Mouse (Mus musculus) 3T3-L1 (cell line): ENCODE data around the gene Pcid2.
"Not testable (repeated sequence)": the region's sequence is repeated elsewhere in the genome, so short reads cannot be mapped to it uniquely, and the experiment has no call there.

Experiments used
- DNase-seq: peaks from one replicate; pipeline ENCODE4 v3.0.0-alpha.2; 2015; ENCODE audit warnings: low read depth, low spot score

The Pcid2 gene

GRCm38 (mm10) chr8:13077542-13077941, 27.7 kb downstream of the Pcid2 start:
- no peak for DNase-seq

- DNase-seq: not testable (repeated sequence)
Observed at GRCm38 (mm10) chr8:13075579-13075978, 29.7 kb downstream of the Pcid2 start.

GRCm38 (mm10) chr8:13075044-13075443, 30.2 kb downstream of the Pcid2 start:
- no peak for DNase-seq

DNA sequence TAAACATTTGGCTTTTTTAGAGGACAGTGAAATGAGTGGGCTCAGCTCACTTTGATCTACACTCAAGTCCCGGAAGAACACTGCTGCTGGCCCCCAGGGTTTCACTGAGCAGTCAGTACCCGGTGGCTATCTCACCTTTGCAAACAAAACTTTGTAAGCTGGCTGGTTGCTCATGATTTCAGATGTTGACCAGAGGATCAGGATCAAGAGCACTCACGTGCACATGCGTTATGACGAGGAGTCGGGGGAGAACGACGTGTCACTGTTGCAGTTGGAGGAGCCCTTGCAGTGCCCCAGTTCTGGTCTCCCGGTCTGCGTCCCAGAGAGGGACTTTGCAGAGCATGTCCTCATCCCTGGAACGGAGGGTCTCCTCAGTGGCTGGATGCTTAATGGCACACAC, 32.0 kb downstream of the Pcid2 start:
- no peak for DNase-seq

- DNase-seq: no peak
Observed at GRCm38 (mm10) chr8:13063112-13063511, 42.1 kb downstream of the Pcid2 start.

DNA sequence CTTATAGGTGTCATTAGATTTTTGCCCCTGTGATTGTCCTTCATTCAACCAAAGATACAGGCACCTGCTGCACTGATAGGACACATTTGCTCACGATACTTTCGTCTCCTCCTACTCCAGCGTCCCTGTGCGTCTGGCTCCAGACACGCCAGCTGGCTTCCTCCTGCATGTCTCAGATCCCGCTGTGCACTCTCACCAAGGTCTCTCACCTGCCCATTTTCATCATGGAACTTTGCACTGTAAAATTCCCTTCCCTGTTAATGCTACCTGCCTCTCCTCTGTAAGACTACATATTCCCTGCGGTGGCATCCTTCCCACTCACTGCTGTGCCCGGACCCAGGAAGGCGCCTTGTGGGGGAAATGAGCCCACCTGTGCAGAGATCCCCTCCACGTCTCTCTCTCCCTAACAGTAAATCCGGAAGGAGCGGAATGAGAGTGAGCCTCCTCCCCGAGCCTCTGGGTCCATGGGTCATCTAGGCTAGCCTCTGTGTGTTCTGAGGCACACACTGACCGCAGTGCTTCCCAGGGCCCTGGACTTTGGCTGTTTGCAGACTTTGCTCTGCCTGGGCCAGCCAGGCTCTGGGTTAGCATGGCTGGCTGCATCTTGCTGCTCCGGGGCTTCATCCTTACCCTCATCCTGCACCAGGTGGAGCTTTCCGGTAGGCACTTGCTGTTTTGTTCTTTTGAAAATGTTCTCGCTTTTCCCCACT, 44.7 kb downstream of the Pcid2 start, which contains the start of gene Proz:
TSS of gene Proz (plus strand) at position 474 of the 710 bp plus-strand sequence.
- no peak for DNase-seq

- no peak for DNase-seq
Observed at GRCm38 (mm10) chr8:13057351-13057750, 47.9 kb downstream of the Pcid2 start.

- DNase-seq: no peak
Observed at GRCm38 (mm10) chr8:13050550-13050949, 54.7 kb downstream of the Pcid2 start.

DNA sequence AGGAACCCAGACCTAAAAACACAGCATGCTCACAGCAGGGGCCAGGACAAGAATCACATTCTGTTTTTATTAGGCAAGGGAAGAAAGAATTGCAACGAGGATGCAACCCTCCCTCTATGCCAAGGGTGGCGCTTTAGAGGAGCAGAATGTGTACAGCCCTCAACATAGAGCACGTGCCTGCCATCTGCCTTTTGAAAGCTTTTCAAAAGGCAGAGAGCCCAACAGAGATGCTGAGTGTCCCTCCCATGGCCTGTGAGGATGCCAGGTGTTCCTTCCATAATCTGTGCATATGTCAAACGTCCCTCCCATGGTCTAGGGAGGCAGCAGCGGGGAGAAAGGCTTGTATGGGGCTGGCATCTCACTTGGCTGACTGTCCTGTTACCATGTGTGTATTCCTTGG, 57.6 kb downstream of the Pcid2 start:
- no peak for DNase-seq

- no peak for DNase-seq
Observed at GRCm38 (mm10) chr8:13041459-13041858, 63.8 kb downstream of the Pcid2 start.

- no peak for DNase-seq
Observed at GRCm38 (mm10) chr8:13039054-13039453, 66.2 kb downstream of the Pcid2 start.

- no peak for DNase-seq
Observed at GRCm38 (mm10) chr8:13037569-13037968, 67.7 kb downstream of the Pcid2 start.

- DNase-seq: no peak
Observed at GRCm38 (mm10) chr8:13037015-13037414, 68.2 kb downstream of the Pcid2 start, which contains the start of gene F10. Gene F10 (plus strand): TSS chr8:13037308.

- DNase-seq: no peak
Observed at GRCm38 (mm10) chr8:13036346-13036812, 68.9 kb downstream of the Pcid2 start.

DNA sequence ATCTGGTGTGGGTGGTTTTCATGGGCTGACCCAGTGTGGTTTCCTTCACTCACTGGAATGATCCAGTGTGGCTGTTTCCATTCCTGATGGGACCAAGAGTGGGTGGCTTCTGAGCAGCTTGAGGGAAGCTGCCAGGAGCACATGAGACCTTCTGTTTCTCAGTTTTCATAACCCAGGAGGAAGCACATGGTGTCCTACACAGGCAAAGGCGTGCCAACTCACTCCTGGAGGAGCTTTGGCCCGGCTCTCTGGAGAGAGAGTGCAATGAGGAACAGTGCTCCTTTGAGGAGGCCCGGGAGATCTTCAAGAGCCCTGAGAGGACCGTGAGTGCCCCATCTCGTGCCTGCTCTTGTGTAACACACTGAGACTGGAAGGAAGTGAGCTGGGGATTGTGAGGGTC, 76.8 kb downstream of the Pcid2 start:
- no peak for DNase-seq

- DNase-seq: no peak
Observed at GRCm38 (mm10) chr8:13027615-13028014, 77.6 kb downstream of the Pcid2 start.
